Mouse (Mus musculus) ES-Bruce4 (cell line): ENCODE results near the gene D030056L22Rik. TPM values are rescaled to one million over a fixed set of nuclear protein-coding genes. Genes with fewer than 3 reads are reported as not detected.

Experiments
- H3K27ac ChIP-seq: 2 replicates; pipeline ENCODE4 v1.5.1; 2012; ENCODE audit warnings: low read length, inconsistent platforms; ENCODE audit not compliant: insufficient read depth
- H3K27me3 ChIP-seq: 2 replicates; pipeline ENCODE4 v1.6.1; 2012; ENCODE audit warnings: mild to moderate bottlenecking, low read length, inconsistent platforms; ENCODE audit not compliant: control insufficient read depth, poor library complexity, insufficient read depth, severe bottlenecking
- H3K36me3 ChIP-seq: 2 replicates; pipeline ENCODE4 v1.6.1; 2012; ENCODE audit warnings: inconsistent platforms, mild to moderate bottlenecking, low read length, moderate library complexity; ENCODE audit not compliant: control insufficient read depth, poor library complexity, insufficient read depth, severe bottlenecking
- H3K4me1 ChIP-seq: one replicate; pipeline ENCODE4 v1.8.1; 2011; ENCODE audit warnings: low read length; ENCODE audit not compliant: control insufficient read depth, insufficient read depth
- H3K4me3 ChIP-seq: 2 replicates; pipeline ENCODE4 v1.5.1; 2011; ENCODE audit warnings: low read depth, mild to moderate bottlenecking, low read length
- H3K9ac ChIP-seq: 2 replicates; pipeline ENCODE4 v1.6.1; 2012; ENCODE audit warnings: low read depth, mild to moderate bottlenecking, inconsistent platforms; ENCODE audit not compliant: poor library complexity, severe bottlenecking
- H3K9me3 ChIP-seq: replicated peaks from 2 replicates; pipeline ENCODE4 v1.6.1; 2012; ENCODE audit warnings: mild to moderate bottlenecking, low read length, inconsistent platforms; ENCODE audit not compliant: control insufficient read depth, poor library complexity, insufficient read depth, severe bottlenecking
- CTCF ChIP-seq: IDR thresholded peaks from one replicate; pipeline ENCODE4 v1.8.1; 2011; ENCODE audit warnings: low read depth, low read length
- EP300 ChIP-seq: IDR thresholded peaks from 2 replicates; pipeline ENCODE4 v1.6.1; 2011; ENCODE audit warnings: low read depth, low read length; ENCODE audit not compliant: insufficient read depth
- POLR2A ChIP-seq: IDR thresholded peaks from one replicate; pipeline ENCODE4 v1.8.1; 2011; ENCODE audit warnings: low read length; ENCODE audit not compliant: insufficient read depth
- polyA plus RNA-seq: library from polyadenylated mRNA; stranded (reverse); fragments of >200 nt; gene quantifications from 2 replicates; pipeline ENCODE4 v1.2.4, GENCODE M21; 2011; ENCODE audit warnings: low read depth; ENCODE audit not compliant: missing spikeins, insufficient read depth, insufficient read length

Gene D030056L22Rik
- polyA plus RNA-seq, 1 experiment, result 50.0 TPM

DNA sequence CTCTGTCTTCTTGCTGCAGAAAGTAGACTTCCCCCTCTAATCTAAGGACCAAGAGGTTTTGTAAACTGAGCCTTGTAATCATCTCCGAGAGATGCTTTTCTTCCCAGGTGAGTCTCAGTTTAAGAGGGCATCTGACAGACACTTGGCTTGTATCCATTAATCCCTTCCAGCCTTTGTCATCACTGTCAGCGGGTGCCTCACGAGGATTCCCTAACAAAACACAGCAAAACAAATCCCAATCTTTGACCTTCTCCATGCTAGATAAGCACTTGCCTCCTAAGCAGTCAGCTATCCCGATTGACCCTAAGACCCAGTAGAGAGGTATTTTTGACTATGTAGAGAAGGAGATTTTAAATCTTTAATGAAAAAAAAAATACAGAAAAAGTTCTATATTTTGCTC lies 44.7 kb downstream of the D030056L22Rik start:
- Histone ChIP-seq H3K27me3 (no peaks in the 10 kb centered on the region; the same call in 1 of the 2 replicates), H3K36me3 (no peaks in the 10 kb centered on the region), H3K9me3 (no peaks in the 10 kb centered on the region), H3K9ac (no peak overlapping the region), H3K4me1 (no peaks in the 10 kb centered on the region), H3K27ac (no peak overlapping the region), H3K4me3 (no peak overlapping the region)
- TF ChIP-seq POLR2A (no peak), EP300 (no peak), CTCF (no peak)

DNA sequence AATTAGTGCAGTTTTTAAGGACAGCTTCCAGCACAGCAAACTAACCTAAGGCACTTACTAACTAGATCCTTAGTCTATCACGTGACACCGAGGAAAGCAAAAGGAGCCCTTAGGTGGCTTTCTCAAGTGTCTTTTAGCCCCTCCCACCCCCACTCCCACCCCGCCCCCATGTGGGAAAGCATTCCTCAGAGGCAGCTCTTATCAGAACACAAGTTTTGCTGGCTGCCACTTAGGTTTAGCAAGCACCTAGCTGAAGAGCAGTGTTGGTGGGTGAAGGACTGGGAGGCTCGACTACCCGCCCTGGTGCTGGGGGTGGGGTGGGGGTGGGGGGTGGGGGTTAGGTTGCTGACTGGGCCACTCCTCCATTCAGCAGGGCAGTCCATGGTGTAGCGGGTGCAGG lies 45.3 kb downstream of the D030056L22Rik start:
- TF ChIP-seq CTCF (no peak), POLR2A (no peak)
- H3K9ac ChIP-seq, result no peak overlapping the region
- H3K9me3 ChIP-seq, result no peaks in the 10 kb centered on the region
- H3K27ac ChIP-seq, result no peak overlapping the region
- no peaks in the 10 kb centered on the region for H3K4me1 ChIP-seq
- no peak overlapping the region for H3K4me3 ChIP-seq
- no peaks in the 10 kb centered on the region for H3K36me3 ChIP-seq
- no peaks in the 10 kb centered on the region; the same call in 1 of the 2 replicates for H3K27me3 ChIP-seq

DNA sequence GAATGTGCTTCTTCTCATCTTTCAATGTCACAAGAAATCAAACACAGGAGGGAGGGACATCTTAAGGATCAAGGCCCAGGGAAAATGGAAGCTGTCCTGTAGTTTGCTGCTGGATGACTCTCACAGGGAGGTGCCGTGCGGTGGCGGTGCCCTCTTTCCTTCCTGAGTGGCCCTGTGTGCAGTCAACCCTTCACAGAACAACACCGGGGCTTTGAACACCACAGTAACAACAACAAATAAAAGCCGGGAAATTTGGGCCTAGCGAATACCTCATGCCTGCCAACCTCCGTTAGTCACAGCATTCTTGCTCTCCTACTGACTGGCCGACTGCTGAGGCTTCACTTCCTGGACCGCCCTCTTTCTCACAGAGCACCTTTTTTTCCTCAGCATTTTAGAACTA lies 45.9 kb downstream of the D030056L22Rik start:
- no peak for TF ChIP-seq EP300
- TF ChIP-seq POLR2A, result no peak
- TF ChIP-seq CTCF, result no peak
- Histone ChIP-seq H3K36me3 (no peaks in the 10 kb centered on the region), H3K4me1 (no peaks in the 10 kb centered on the region), H3K4me3 (no peak overlapping the region), H3K27me3 (no peaks in the 10 kb centered on the region; the same call in 1 of the 2 replicates), H3K9ac (no peak overlapping the region), H3K9me3 (no peaks in the 10 kb centered on the region), H3K27ac (no peak overlapping the region)

DNA sequence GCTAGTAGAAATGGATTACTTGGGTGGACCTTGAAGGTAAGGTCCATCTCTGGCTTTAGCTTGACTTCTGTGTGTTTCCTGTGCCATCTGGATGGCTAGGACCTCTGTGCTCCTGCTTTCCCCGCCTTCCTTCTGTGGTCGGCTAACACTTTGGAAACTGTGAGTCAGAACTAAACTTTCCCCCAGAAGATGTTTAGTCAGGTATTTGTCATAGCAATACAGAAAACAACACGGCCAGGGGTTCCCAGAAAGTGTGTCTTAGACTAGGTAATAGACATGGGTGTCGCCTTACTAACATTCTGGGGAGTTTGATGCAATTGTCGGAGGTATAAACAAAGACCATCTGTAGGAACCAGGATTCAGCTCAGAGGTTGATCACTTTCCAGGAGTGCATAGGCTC lies 53.4 kb downstream of the D030056L22Rik start:
- H3K4me3 ChIP-seq, result no peak overlapping the region
- H3K27ac ChIP-seq, result no peak overlapping the region
- no peaks in the 10 kb centered on the region for H3K4me1 ChIP-seq
- H3K9ac ChIP-seq, result no peak overlapping the region
- H3K36me3 ChIP-seq, result no peaks in the 10 kb centered on the region
- no peaks in the 10 kb centered on the region; the same call in 1 of the 2 replicates for H3K27me3 ChIP-seq
- TF ChIP-seq CTCF (no peak), POLR2A (no peak), EP300 (no peak)
- H3K9me3 ChIP-seq, result no peaks in the 10 kb centered on the region

Other genes with a start within 250 kb of the D030056L22Rik start
- 79.9 and 87.0 TPM in 2 replicates for gene Ostf1, start 81.4 kb upstream of the D030056L22Rik start, polyA plus RNA-seq
- gene Nmrk1, start 81.2 kb upstream of the D030056L22Rik start, polyA plus RNA-seq, result 15.9 and 20.4 TPM in 2 replicates
- gene Carnmt1, start 42.4 kb upstream of the D030056L22Rik start, polyA plus RNA-seq, result 40.8 and 49.5 TPM in 2 replicates
- gene Trpm6, start 36.8 kb downstream of the D030056L22Rik start, polyA plus RNA-seq, result 2.0 and 2.1 TPM in 2 replicates